Mouse (Mus musculus): ENCODE measurements at regions not wholly inside any gene's neighbourhood (a gene's known extent, or its start where the extent isn't known, plus 50 kb on each side); places are given as distances from the start of the nearest gene placed in this dataset.

GRCm38 (mm10) chr10:117556027-117556789 is 73.1 kb upstream of the Cpm start:
- ATAC-seq (ENCODE audit: low TSS enrichment), result no peak

- ATAC-seq (ENCODE audit: low TSS enrichment), result no peak
These were observed 73.8 kb upstream of the Cpm start for GRCm38 (mm10) chr10:117555542-117555941.

GRCm38 (mm10) chr10:117555044-117555443 is 74.3 kb upstream of the Cpm start:
- no peak for ATAC-seq (ENCODE audit: low TSS enrichment)

GRCm38 (mm10) chr10:117554533-117554932 is 74.8 kb upstream of the Cpm start:
- no peak for ATAC-seq (ENCODE audit: low TSS enrichment)

- ATAC-seq (ENCODE audit: low TSS enrichment), result peak; percentile 38; the same call in 1 of the 2 replicates
These were observed 75.8 kb upstream of the Cpm start for GRCm38 (mm10) chr10:117553211-117554186.

GRCm38 (mm10) chr10:117552049-117552652 is 77.1 kb upstream of the Cpm start:
- no peak for ATAC-seq (ENCODE audit: low TSS enrichment)

GRCm38 (mm10) chr10:117551234-117552048 is 77.9 kb upstream of the Cpm start:
- ATAC-seq (ENCODE audit: low TSS enrichment), result no peak

- ATAC-seq (ENCODE audit: low TSS enrichment), result no peak
These were observed 79.3 kb upstream of the Cpm start for GRCm38 (mm10) chr10:117549854-117550605.

- ATAC-seq (ENCODE audit: low TSS enrichment), result no peak
These were observed 79.8 kb upstream of the Cpm start for GRCm38 (mm10) chr10:117549506-117549830.

GRCm38 (mm10) chr10:117548775-117549505 is 80.4 kb upstream of the Cpm start:
- no peak for ATAC-seq (ENCODE audit: low TSS enrichment)

- ATAC-seq (ENCODE audit: low TSS enrichment), result no peak
These were observed 81.0 kb upstream of the Cpm start for GRCm38 (mm10) chr10:117548262-117548661.

GRCm38 (mm10) chr10:117547275-117547674 is 82.0 kb upstream of the Cpm start:
- ATAC-seq (ENCODE audit: low TSS enrichment), result no peak

- ATAC-seq (ENCODE audit: low TSS enrichment), result no peak
These were observed 83.3 kb upstream of the Cpm start for GRCm38 (mm10) chr10:117545842-117546631.

- ATAC-seq (ENCODE audit: low TSS enrichment), result no peak
These were observed 84.4 kb upstream of the Cpm start for GRCm38 (mm10) chr10:117544680-117545546.

GRCm38 (mm10) chr10:117543995-117544679 is 85.2 kb upstream of the Cpm start:
- ATAC-seq (ENCODE audit: low TSS enrichment), result no peak

GRCm38 (mm10) chr10:117543696-117543950 is 85.7 kb upstream of the Cpm start:
- no peak for ATAC-seq (ENCODE audit: low TSS enrichment)

GRCm38 (mm10) chr10:117542886-117543695 is 86.2 kb upstream of the Cpm start:
- no peak for ATAC-seq (ENCODE audit: low TSS enrichment)
